In genomic region chr7:109960613-109961154, GRCm38 (mm10) we compare ENCODE assay signal across 8 mouse cellular contexts. TPM values are rescaled to one million over a fixed set of nuclear protein-coding genes. Genes with fewer than 3 reads are reported as not detected.
DNase-seq lines count a peak whose midpoint lies in the region; ATAC-seq lines count a peak whose summit lies in the region.

No protein-coding gene starts in this region.

- peak overlapping the region; percentile 91 for H3K4me2 ChIP-seq in limb, embryonic 13.5 days (replicated peaks)
- peak overlapping the region; percentile 72 for H3K4me2 ChIP-seq in stomach, embryonic 14.5 days (replicated peaks; ENCODE audit: low read depth, low read length)

- peak; percentile 24 for DNase-seq in embryo, embryonic 11 days
- no peak for DNase-seq in embryo, embryonic 10.5 days (ENCODE audit: low spot score)
- DNase-seq in spleen, adult 12 weeks (ENCODE audit: low spot score): peak; percentile 25
- no peak for DNase-seq in spleen, postnatal 36 days (ENCODE audit: low spot score in 2 of 2)
- DNase-seq in layer of hippocampus, adult 18-20 months (ENCODE audit: low spot score in 2 of 2): no peak
- no peak for DNase-seq in natural killer cell, adult 2 months (ENCODE audit: low spot score in 2 of 2)

- peaks cover 50% of the 10 kb centered on the region for H3K4me1 ChIP-seq in limb, embryonic 13.5 days
- peaks cover 11% of the 10 kb centered on the region; the same call in 1 of the 2 replicates for H3K4me1 ChIP-seq in stomach, embryonic 14.5 days (ENCODE audit: control insufficient read depth, insufficient read depth, low read length)

- H3K9me3 ChIP-seq in limb, embryonic 13.5 days: 0 out of 2 replicates have a peak, but pooled peaks cover 3% of the 10 kb centered on the region
- no peaks in the 10 kb centered on the region for H3K9me3 ChIP-seq in stomach, embryonic 14.5 days (ENCODE audit: control insufficient read depth, low read depth, low read length)

- H3K4me3 ChIP-seq in limb, embryonic 13.5 days: peak overlapping the region; percentile 77
- H3K4me3 ChIP-seq in stomach, embryonic 14.5 days (ENCODE audit: low read depth, low read length): peak overlapping the region; percentile 63

- WGBS in limb, embryonic 13.5 days: 10% methylated on average over 13 of the region's 13 CpGs
- WGBS in stomach, embryonic 14.5 days: 9% methylated on average over 13 of the region's 13 CpGs

- H3K36me3 ChIP-seq in limb, embryonic 13.5 days: no peaks in the 10 kb centered on the region
- H3K36me3 ChIP-seq in stomach, embryonic 14.5 days (ENCODE audit: control insufficient read depth, insufficient read depth, low read length): no peaks in the 10 kb centered on the region

- H3K27ac ChIP-seq in limb, embryonic 13.5 days: peak overlapping the region; percentile 88
- peak overlapping the region; percentile 74 for H3K27ac ChIP-seq in stomach, embryonic 14.5 days (ENCODE audit: low read length)

- H3K9ac ChIP-seq in limb, embryonic 13.5 days: peak overlapping the region; percentile 92
- H3K9ac ChIP-seq in stomach, embryonic 14.5 days (replicated peaks; ENCODE audit: low read depth, low read length): peak overlapping the region; percentile 86

- ATAC-seq in limb, embryonic 13.5 days (ENCODE audit: low FRiP score, low read depth): no peak; the same call in 1 of the 2 replicates
- no peak for ATAC-seq in stomach, embryonic 14.5 days (ENCODE audit: insufficient number of reproducible peaks, insufficient read depth, low FRiP score, low read depth)

- no peaks in the 10 kb centered on the region for H3K27me3 ChIP-seq in limb, embryonic 13.5 days
- no peaks in the 10 kb centered on the region for H3K27me3 ChIP-seq in stomach, embryonic 14.5 days (ENCODE audit: control insufficient read depth, insufficient read depth, low read length)

RNA-seq across cellular contexts. Expression of gene Dennd5a, which starts 0.4 kb away (rescaled TPM):
- 42.4 and 42.7 TPM in 2 replicates for polyA plus RNA-seq in limb, embryonic 13.5 days (2015; fragmentation: Nextera tagmentation; extraction: Ambion mirVana)
- polyA plus RNA-seq in stomach, embryonic 14.5 days (2014; fragmentation: Nextera tagmentation; extraction: Ambion mirVana): 51.3 and 52.4 TPM in 2 replicates
- total RNA-seq in layer of hippocampus, adult 18-20 months (2021): 100 to 1,000 TPM; 215 to 216 TPM

RNA-seq across cellular contexts. Expression of gene Tmem41b, which starts 26.0 kb away (rescaled TPM):
- polyA plus RNA-seq in limb, embryonic 13.5 days (2015; fragmentation: Nextera tagmentation; extraction: Ambion mirVana): 74.0 and 75.1 TPM in 2 replicates
- polyA plus RNA-seq in stomach, embryonic 14.5 days (2014; fragmentation: Nextera tagmentation; extraction: Ambion mirVana): 70.8 and 75.7 TPM in 2 replicates
- 10 to 100 TPM; 47.0 to 49.1 TPM for total RNA-seq in layer of hippocampus, adult 18-20 months (2021)

RNA-seq across cellular contexts. Expression of gene Ipo7, which starts 57.4 kb away (rescaled TPM):
- 38.6 and 45.5 TPM in 2 replicates for polyA plus RNA-seq in limb, embryonic 13.5 days (2015; fragmentation: Nextera tagmentation; extraction: Ambion mirVana)
- 19.7 and 20.4 TPM in 2 replicates for polyA plus RNA-seq in stomach, embryonic 14.5 days (2014; fragmentation: Nextera tagmentation; extraction: Ambion mirVana)
- 100 to 1,000 TPM in 1 of 2 experiments, 10 to 100 TPM in 1; 93.8 to 104 TPM for total RNA-seq in layer of hippocampus, adult 18-20 months (2021)

Comparison
In these comparisons a context has a peak if more than half of its experiments do, and no peak if none do; other contexts are left out.
1. DNase-seq: peak in embryo, embryonic 11 days (single experiment) and spleen, adult 12 weeks (single experiment); none in embryo, embryonic 10.5 days (single experiment), spleen, postnatal 36 days (0 of 2), layer of hippocampus, adult 18-20 months (0 of 2) and natural killer cell, adult 2 months (0 of 2).